Mouse (Mus musculus) gastrocnemius, postnatal 36 days (tissue): ENCODE measurements around the gene Wdr25. TPM values are rescaled to one million over a fixed set of nuclear protein-coding genes. Genes with fewer than 3 reads are reported as not detected.

Source experiments
- DNase-seq, 2 experiments: peaks; one replicate each; pipeline ENCODE4 v3.0.0; 2022
- intact Hi-C: fragments of 180-260 bp; cut with DNase I; formaldehyde crosslinking; loops from one replicate; pipeline ENCODE4 v1.15.1; 2025
- total RNA-seq, 2 experiments: library from RNA; stranded (reverse); gene quantifications; 2 replicates each; pipeline ENCODE4 v1.2.3; 2021

Gene Wdr25
- total RNA-seq, 2 experiments from 2014 or later, result 4.6 to 5.1 TPM

- DNase-seq, result no peak
- intact Hi-C loops, result no loop called here
Observed at GRCm38 (mm10) chr12:108972234-108972633, 78.8 kb downstream of the Wdr25 start.

- no peak for DNase-seq
- intact Hi-C loops, result no loop called here
Observed at GRCm38 (mm10) chr12:108979977-108980376, 86.5 kb downstream of the Wdr25 start.

GRCm38 (mm10) chr12:108981941-108982683, 88.7 kb downstream of the Wdr25 start:
- DNase-seq, result no peak
- intact Hi-C loops, result no loop called here

GRCm38 (mm10) chr12:108982684-108982960, 89.2 kb downstream of the Wdr25 start:
- intact Hi-C loops, result no loop called here
- DNase-seq, result no peak

GRCm38 (mm10) chr12:108983496-108983895, 90.1 kb downstream of the Wdr25 start:
- intact Hi-C loops, result no loop called here
- no peak for DNase-seq

GRCm38 (mm10) chr12:108984471-108984870, 91.0 kb downstream of the Wdr25 start:
- DNase-seq, result no peak
- intact Hi-C loops, result no loop called here

GRCm38 (mm10) chr12:108985025-108985424, 91.6 kb downstream of the Wdr25 start:
- DNase-seq, result no peak
- intact Hi-C loops, result no loop called here

GRCm38 (mm10) chr12:108987448-108987847, 94.0 kb downstream of the Wdr25 start:
- DNase-seq, result no peak
- intact Hi-C loops, result no loop called here

- no peak for DNase-seq
- intact Hi-C loops, result no loop called here
Observed at GRCm38 (mm10) chr12:108990425-108990824, 97.0 kb downstream of the Wdr25 start.

- no peak for DNase-seq
- intact Hi-C loops, result no loop called here
Observed at GRCm38 (mm10) chr12:108993046-108993445, 99.6 kb downstream of the Wdr25 start.

- DNase-seq, result peak; percentile 67 to 76
- intact Hi-C loops, result no loop called here
Observed at GRCm38 (mm10) chr12:108994436-108995031, 101.1 kb downstream of the Wdr25 start.

GRCm38 (mm10) chr12:108995976-108996636, 102.7 kb downstream of the Wdr25 start:
- intact Hi-C loops, result no loop called here
- no peak for DNase-seq

GRCm38 (mm10) chr12:108997249-108997648, 103.8 kb downstream of the Wdr25 start:
- intact Hi-C loops, result no loop called here
- no peak for DNase-seq

- DNase-seq, result no peak
- intact Hi-C loops, result no loop called here
Observed at GRCm38 (mm10) chr12:109002978-109003377, 109.5 kb downstream of the Wdr25 start.

GRCm38 (mm10) chr12:109010070-109010649, 116.7 kb downstream of the Wdr25 start:
- intact Hi-C loops, result loop anchor here (10.0 kb wide), 1 partner anchor 365 kb away; no protein-coding TSS in a partner anchor
- no peak for DNase-seq

GRCm38 (mm10) chr12:109022181-109022691, 128.8 kb downstream of the Wdr25 start:
- intact Hi-C loops, result no loop called here
- DNase-seq, result no peak

- intact Hi-C loops, result no loop called here
- no peak for DNase-seq
Observed at GRCm38 (mm10) chr12:109022966-109023365, 129.5 kb downstream of the Wdr25 start.

GRCm38 (mm10) chr12:109023780-109024179, 130.3 kb downstream of the Wdr25 start:
- intact Hi-C loops, result no loop called here
- no peak for DNase-seq

- DNase-seq, result no peak
- intact Hi-C loops, result no loop called here
Observed at GRCm38 (mm10) chr12:109037026-109037425, 143.6 kb downstream of the Wdr25 start.

GRCm38 (mm10) chr12:109038179-109038819, 144.9 kb downstream of the Wdr25 start:
- intact Hi-C loops, result no loop called here

GRCm38 (mm10) chr12:109039311-109039710, 145.9 kb downstream of the Wdr25 start:
- intact Hi-C loops, result no loop called here

More at GRCm38 (mm10) chr12:109038179-109038819, 144.9 kb downstream of the Wdr25 start:
- DNase-seq, result no peak

More at GRCm38 (mm10) chr12:109039311-109039710, 145.9 kb downstream of the Wdr25 start:
- DNase-seq, result no peak
